Mouse (Mus musculus): ENCODE measurements around the gene Pxn. TPM values are rescaled to one million over a fixed set of nuclear protein-coding genes. Genes with fewer than 3 reads are reported as not detected.
"Not testable (repeated sequence)": the region's sequence is repeated elsewhere in the genome, so short reads cannot be mapped to it uniquely, and the experiment has no call there.

Pxn gene
- polyA plus RNA-seq, 1 experiment from 2014 or later: 32.6 TPM

DNA sequence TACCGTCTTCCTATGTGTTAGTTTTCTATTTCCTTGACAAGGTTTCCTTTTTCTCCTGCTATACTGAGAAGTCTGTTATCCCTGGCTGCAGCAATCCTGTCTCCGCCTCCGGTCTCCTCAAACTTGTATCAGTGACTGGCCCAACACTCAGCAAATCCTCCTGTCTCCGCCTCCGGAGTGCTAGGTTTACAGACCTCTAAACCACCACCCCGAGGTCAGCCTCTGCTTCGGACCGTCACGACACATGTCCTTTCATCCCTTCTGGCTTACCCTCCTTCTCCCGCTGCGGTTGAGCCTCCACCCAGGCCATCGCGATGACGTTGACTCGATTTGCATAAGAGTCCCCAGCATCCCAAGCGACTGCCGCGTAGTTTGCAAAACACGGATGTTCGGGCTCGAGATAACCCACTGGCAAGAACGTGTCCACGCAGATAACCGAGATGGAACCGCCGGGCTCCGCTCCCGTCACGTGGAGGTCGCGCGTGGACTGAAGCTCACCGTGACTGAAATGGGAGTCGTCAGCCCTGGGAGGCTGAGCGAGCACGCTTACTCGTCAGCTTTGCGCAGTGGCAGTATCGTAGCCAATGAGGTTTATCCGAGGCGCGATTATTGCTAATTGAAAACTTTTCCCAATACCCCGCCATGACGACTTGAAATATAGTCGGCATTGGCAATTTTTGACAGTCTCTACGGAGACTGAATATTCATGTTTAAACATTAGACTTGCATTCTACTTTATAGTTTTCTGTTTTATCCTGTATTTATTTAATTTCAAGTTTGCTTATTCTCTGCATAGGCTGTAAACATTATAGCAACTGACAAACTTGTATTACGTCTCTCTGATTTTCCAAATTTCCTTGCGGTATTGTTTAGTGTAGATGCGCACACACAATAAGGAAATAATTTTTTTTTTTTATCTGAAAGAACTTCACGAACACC, 16.5 kb upstream of the Pxn start:
- Histone ChIP-seq H3K9me3 (no peaks in the 10 kb centered on the region), H3K36me3 (no peaks in the 10 kb centered on the region), H3K27me3 (ENCODE audit: insufficient read depth, poor library complexity, severe bottlenecking) (no peaks in the 10 kb centered on the region), H3K4me1 (replicated peaks) (peaks cover 40% of the 10 kb centered on the region), H3K4me3 (peak overlapping the region; percentile 50), H3K27ac (peak overlapping the region; percentile 100)
- DNase-seq (ENCODE audit: low spot score): peak; percentile 91
- WGBS: under 1% methylated on average over 50 of the region's 50 CpGs

GRCm38 (mm10) chr5:115490638-115491000, 15.9 kb upstream of the Pxn start:
- H3K27me3 ChIP-seq (ENCODE audit: insufficient read depth, poor library complexity, severe bottlenecking): no peaks in the 10 kb centered on the region
- no peaks in the 10 kb centered on the region for H3K9me3 ChIP-seq
- H3K27ac ChIP-seq: no peak overlapping the region
- DNase-seq (ENCODE audit: low spot score): no peak
- WGBS: 19% methylated on average over 8 of the region's 8 CpGs
- H3K4me3 ChIP-seq: no peak overlapping the region
- H3K4me1 ChIP-seq (replicated peaks): peaks cover 38% of the 10 kb centered on the region
- H3K36me3 ChIP-seq: no peaks in the 10 kb centered on the region

- Histone ChIP-seq H3K27me3 (ENCODE audit: insufficient read depth, poor library complexity, severe bottlenecking) (no peaks in the 10 kb centered on the region), H3K4me1 (replicated peaks) (peaks cover 38% of the 10 kb centered on the region), H3K4me3 (no peak overlapping the region), H3K9me3 (no peaks in the 10 kb centered on the region), H3K27ac (no peak overlapping the region), H3K36me3 (no peaks in the 10 kb centered on the region)
- DNase-seq (ENCODE audit: low spot score): no peak
- 40% methylated on average over 5 of the region's 5 CpGs for WGBS
Observed at GRCm38 (mm10) chr5:115491076-115491475, 15.4 kb upstream of the Pxn start.

DNA sequence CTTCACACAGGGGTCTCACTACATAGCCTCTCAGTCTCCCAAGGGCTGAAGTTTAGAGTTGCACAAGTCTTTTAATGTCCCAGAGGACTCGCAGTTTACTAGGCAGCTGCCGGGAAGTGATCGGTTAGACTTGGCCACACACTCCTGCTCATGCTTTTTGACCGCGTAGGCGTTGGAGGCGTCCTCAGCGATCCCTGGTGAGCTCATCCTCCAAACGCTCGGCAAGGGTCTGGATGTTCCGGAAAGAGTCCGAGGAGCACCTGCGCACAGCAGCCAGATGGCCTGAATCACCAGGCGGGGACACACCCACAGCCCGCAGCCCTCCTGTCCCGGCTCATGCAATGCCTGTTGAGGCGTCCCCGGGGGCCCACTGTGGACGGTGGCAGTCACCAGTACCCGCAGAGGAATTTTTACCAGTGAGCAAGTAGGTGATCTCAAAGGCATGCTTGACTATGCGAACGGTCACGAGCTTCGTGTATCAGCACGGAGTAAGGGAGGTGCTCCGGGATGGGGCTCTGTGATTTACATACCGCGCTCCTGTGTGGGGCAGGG, 14.6 kb upstream of the Pxn start:
- no peaks in the 10 kb centered on the region for H3K9me3 ChIP-seq
- H3K36me3 ChIP-seq: no peaks in the 10 kb centered on the region
- peaks cover 38% of the 10 kb centered on the region for H3K4me1 ChIP-seq (replicated peaks)
- peak overlapping the region; percentile 51 for H3K27ac ChIP-seq
- H3K27me3 ChIP-seq (ENCODE audit: insufficient read depth, poor library complexity, severe bottlenecking): no peaks in the 10 kb centered on the region
- H3K4me3 ChIP-seq: peak overlapping the region; percentile 40
- peak; percentile 48 for DNase-seq (ENCODE audit: low spot score)
- WGBS: 8% methylated on average over 28 of the region's 28 CpGs

DNA sequence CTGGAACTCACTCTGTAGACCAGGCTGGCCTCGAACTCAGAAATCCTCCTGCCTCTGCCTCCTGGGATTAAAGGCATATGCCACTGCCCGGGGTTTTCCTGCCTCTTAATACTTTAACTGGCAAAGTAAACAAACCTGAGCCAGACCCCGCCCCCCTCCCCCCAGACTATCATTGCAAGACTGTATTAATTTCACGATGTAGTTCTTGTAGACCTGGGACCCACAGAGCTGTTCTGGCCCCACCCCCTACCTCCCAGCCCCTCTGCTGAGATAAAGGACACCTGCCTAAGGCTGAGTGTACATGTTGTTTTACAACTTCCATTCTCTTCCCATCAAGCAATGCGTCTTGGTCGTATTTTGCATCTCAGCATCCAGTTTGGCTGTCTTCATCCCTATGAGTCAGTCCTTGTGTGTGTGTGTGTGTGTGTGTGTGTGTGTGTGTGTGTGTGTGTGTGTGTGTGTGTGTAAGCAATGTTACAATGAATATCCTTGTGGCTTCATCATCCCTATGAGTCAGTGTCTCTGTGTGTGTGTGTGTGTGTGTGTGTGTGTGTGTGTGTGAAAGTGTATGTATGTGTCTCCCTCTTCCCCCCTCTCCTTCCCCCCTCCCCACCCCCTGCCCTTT, 13.7 kb upstream of the Pxn start:
- no peak overlapping the region for H3K4me3 ChIP-seq

GRCm38 (mm10) chr5:115493441-115493840, 13.0 kb upstream of the Pxn start:
- no peaks in the 10 kb centered on the region for H3K36me3 ChIP-seq
- no peak for DNase-seq (ENCODE audit: low spot score)
- no peak overlapping the region for H3K4me3 ChIP-seq
- peaks cover 4% of the 10 kb centered on the region; the same call in 1 of the 2 replicates for H3K27me3 ChIP-seq (ENCODE audit: insufficient read depth, poor library complexity, severe bottlenecking)
- no peaks in the 10 kb centered on the region for H3K9me3 ChIP-seq
- WGBS: 77% methylated on average over 5 of the region's 5 CpGs
- no peak overlapping the region for H3K27ac ChIP-seq
- peaks cover 38% of the 10 kb centered on the region for H3K4me1 ChIP-seq (replicated peaks)

More for the DNA sequence above, 13.7 kb upstream of the Pxn start:
- no peaks in the 10 kb centered on the region for H3K9me3 ChIP-seq
- 81% methylated on average over 6 of the region's 6 CpGs for WGBS
- no peaks in the 10 kb centered on the region for H3K27me3 ChIP-seq (ENCODE audit: insufficient read depth, poor library complexity, severe bottlenecking)
- no peak overlapping the region for H3K27ac ChIP-seq
- DNase-seq (ENCODE audit: low spot score): no peak
- H3K36me3 ChIP-seq: no peaks in the 10 kb centered on the region
- H3K4me1 ChIP-seq (replicated peaks): peaks cover 38% of the 10 kb centered on the region

DNA sequence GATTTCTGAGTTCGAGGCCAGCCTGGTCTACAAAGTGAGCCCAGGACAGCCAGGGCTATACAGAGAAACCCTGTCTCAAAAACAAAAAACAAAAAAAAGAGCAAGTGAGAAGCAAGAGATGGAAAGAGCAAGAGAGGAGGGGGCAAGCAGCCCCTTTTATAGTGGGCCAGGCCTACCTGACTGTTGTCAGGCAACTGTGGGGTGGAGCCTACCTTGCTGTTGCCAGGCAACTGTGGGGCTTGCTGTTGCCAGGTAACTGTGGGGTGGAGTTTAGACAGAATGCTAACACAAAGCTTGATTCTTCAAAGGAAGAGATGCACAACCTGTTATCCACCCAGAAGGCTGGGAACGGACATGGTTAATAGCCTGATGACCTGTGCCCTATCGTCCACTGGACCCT, 10.9 kb upstream of the Pxn start:
- not testable (repeated sequence) for H3K36me3 ChIP-seq; DNase-seq (ENCODE audit: low spot score); H3K27me3 ChIP-seq (ENCODE audit: insufficient read depth, poor library complexity, severe bottlenecking); H3K9me3 ChIP-seq; H3K4me3 ChIP-seq; H3K27ac ChIP-seq
- WGBS: 77% methylated on average over 3 of the region's 3 CpGs
- peaks cover 27% of the 10 kb centered on the region for H3K4me1 ChIP-seq (replicated peaks)

DNA sequence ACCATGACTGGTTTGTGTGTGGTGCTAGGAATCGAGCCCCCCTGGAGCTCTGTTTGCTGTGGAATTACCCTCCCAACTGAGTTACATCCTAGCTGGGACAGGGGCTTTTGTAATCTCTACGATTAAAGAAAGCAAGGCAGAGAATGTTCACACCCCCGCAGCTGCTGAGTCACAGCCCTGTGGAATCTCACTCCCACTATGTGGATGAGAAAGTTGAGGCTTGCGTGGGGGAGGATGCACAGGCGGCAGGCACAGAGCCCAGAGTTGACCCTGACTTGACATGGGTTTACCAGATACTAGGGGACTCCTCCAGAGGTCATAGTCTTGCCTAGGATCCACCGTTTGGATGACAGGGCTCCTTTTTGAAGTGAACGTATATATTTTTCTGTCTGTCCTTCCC, 9.4 kb upstream of the Pxn start:
- Histone ChIP-seq H3K27me3 (ENCODE audit: insufficient read depth, poor library complexity, severe bottlenecking) (peaks cover 4% of the 10 kb centered on the region; the same call in 1 of the 2 replicates), H3K4me1 (replicated peaks) (peaks cover 16% of the 10 kb centered on the region), H3K27ac (no peak overlapping the region), H3K36me3 (no peaks in the 10 kb centered on the region), H3K4me3 (no peak overlapping the region), H3K9me3 (no peaks in the 10 kb centered on the region)
- WGBS: 79% methylated on average over 7 of the region's 7 CpGs
- no peak for DNase-seq (ENCODE audit: low spot score)

DNA sequence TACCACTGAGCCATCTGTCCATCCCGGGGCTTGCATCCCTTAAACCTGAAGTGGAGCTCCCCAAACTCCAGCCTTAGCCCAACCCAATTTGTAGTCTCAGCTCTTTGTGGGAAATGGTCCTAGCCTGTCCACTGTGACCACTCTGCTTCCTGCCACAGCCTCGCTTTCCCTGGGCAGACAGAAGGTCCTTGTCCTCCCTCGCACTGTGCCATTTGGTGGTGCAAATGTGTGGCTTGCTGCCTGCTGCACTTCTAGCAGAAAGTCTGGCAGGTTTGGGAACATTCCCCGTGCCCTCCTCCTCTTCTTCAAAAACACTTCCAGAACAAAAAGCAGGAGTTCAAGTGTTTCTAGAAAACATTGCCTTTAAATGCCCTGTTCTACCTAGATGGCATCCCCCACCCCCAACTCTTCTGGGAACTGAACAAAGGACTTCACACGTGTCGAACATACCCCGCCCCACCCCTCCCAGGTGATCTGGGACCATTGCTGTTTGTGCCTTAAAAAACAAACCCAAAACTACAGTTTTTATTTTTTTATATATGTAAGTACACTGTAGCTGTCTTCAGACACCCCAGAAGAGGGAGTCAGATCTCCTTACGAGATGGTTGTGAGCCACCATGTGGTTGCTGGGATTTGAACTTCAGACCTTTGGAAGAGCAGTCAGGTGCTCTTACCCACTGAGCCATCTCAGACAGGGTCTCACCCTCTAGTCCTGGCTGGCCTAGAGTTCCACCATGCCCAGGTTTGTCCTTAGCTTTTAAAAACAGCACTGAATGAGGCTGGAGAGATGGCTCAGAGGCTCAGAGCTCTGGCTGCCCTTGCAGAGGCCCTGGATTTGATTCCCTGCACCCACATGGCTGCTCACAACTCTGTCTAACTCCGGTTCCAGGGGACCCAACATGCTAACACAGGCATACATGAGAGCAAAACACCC, 7.9 kb upstream of the Pxn start:
- WGBS: 59% methylated on average over 9 of the region's 9 CpGs
- no peak overlapping the region for H3K27ac ChIP-seq
- H3K9me3 ChIP-seq: no peaks in the 10 kb centered on the region
- H3K4me3 ChIP-seq: no peak overlapping the region
- H3K27me3 ChIP-seq (ENCODE audit: insufficient read depth, poor library complexity, severe bottlenecking): peaks cover 4% of the 10 kb centered on the region; the same call in 1 of the 2 replicates
- peaks cover 5% of the 10 kb centered on the region; the same call in 1 of the 2 replicates for H3K4me1 ChIP-seq (replicated peaks)
- no peaks in the 10 kb centered on the region for H3K36me3 ChIP-seq
- no peak for DNase-seq (ENCODE audit: low spot score)

- H3K27me3 ChIP-seq (ENCODE audit: insufficient read depth, poor library complexity, severe bottlenecking): peaks cover 4% of the 10 kb centered on the region; the same call in 1 of the 2 replicates
- 0 out of 2 replicates have a peak, but pooled peaks cover 2% of the 10 kb centered on the region for H3K9me3 ChIP-seq
- H3K4me1 ChIP-seq (replicated peaks): no peaks in the 10 kb centered on the region
- H3K27ac ChIP-seq: no peak overlapping the region
- no peaks in the 10 kb centered on the region for H3K36me3 ChIP-seq
- H3K4me3 ChIP-seq: no peak overlapping the region
- no peak for DNase-seq (ENCODE audit: low spot score)
- 85% methylated on average over 12 of the region's 12 CpGs for WGBS
Observed at GRCm38 (mm10) chr5:115500383-115500935, 6.0 kb upstream of the Pxn start.

GRCm38 (mm10) chr5:115503035-115503434, 3.4 kb upstream of the Pxn start:
- H3K27me3 ChIP-seq (ENCODE audit: insufficient read depth, poor library complexity, severe bottlenecking): peaks cover 9% of the 10 kb centered on the region; the same call in 1 of the 2 replicates
- peaks cover 19% of the 10 kb centered on the region for H3K4me1 ChIP-seq (replicated peaks)
- no peak overlapping the region for H3K4me3 ChIP-seq
- 62% methylated on average over 12 of the region's 12 CpGs for WGBS
- H3K36me3 ChIP-seq: no peaks in the 10 kb centered on the region
- 0 out of 2 replicates have a peak, but pooled peaks cover 2% of the 10 kb centered on the region for H3K9me3 ChIP-seq
- DNase-seq (ENCODE audit: low spot score): no peak
- H3K27ac ChIP-seq: no peak overlapping the region

GRCm38 (mm10) chr5:115505617-115506016, 859 bp upstream of the Pxn start:
- H3K27ac ChIP-seq; H3K27me3 ChIP-seq (ENCODE audit: insufficient read depth, poor library complexity, severe bottlenecking); H3K4me3 ChIP-seq; H3K9me3 ChIP-seq; H3K36me3 ChIP-seq; DNase-seq (ENCODE audit: low spot score): not testable (repeated sequence)
- WGBS: 70% methylated on average over 4 of the region's 4 CpGs
- peaks cover 44% of the 10 kb centered on the region for H3K4me1 ChIP-seq (replicated peaks)

All from hindbrain, embryonic 10.5 days (tissue).